Mouse (Mus musculus) forebrain, postnatal 0 days (tissue): ENCODE data around the gene Pabpn1l. TPM values are rescaled to one million over a fixed set of nuclear protein-coding genes. Genes with fewer than 3 reads are reported as not detected.

Experiments
- ATAC-seq: fragments of 200-750 bp; cut with Nextera tagmentation; 2 replicates; pipeline ENCODE4 v1.8.0; 2017; ENCODE audit warnings: mild to moderate bottlenecking, moderate library complexity
- DNase-seq: peaks from one replicate; pipeline ENCODE4 v3.0.0-alpha.2; 2015
- H3K27ac ChIP-seq: fragments of 300-500 bp; sonication (generic); 2 replicates; pipeline ENCODE4 v1.5.1; 2014; ENCODE audit warnings: low read depth, mild to moderate bottlenecking, antibody characterized with exemption, low read length, moderate library complexity, mixed read lengths
- H3K27me3 ChIP-seq: fragments of 300-500 bp; sonication (generic); 2 replicates; pipeline ENCODE4 v1.6.1; 2014; ENCODE audit warnings: mild to moderate bottlenecking, low read length, mixed read lengths; ENCODE audit not compliant: insufficient read depth
- H3K36me3 ChIP-seq: fragments of 300-500 bp; sonication (generic); 2 replicates; pipeline ENCODE4 v1.6.1; 2014; ENCODE audit warnings: mild to moderate bottlenecking, moderate library complexity; ENCODE audit not compliant: insufficient read depth
- H3K4me1 ChIP-seq: fragments of 300-500 bp; sonication (generic); 2 replicates; pipeline ENCODE4 v1.6.1; 2014; ENCODE audit warnings: antibody characterized with exemption; ENCODE audit not compliant: insufficient read depth
- H3K4me2 ChIP-seq: fragments of 300-500 bp; sonication (generic); 2 replicates; pipeline ENCODE4 v1.6.1; 2014; ENCODE audit warnings: low read depth, mild to moderate bottlenecking, moderate library complexity
- H3K4me3 ChIP-seq: fragments of 300-500 bp; sonication (generic); 2 replicates; pipeline ENCODE4 v1.5.1; 2014; ENCODE audit warnings: low read depth, low read length, mixed read lengths
- H3K9ac ChIP-seq: fragments of 300-500 bp; sonication (generic); 2 replicates; pipeline ENCODE4 v1.6.1; 2014; ENCODE audit warnings: mild to moderate bottlenecking
- H3K9me3 ChIP-seq: fragments of 300-500 bp; sonication (generic); 2 replicates; pipeline ENCODE4 v1.6.1; 2016; ENCODE audit warnings: low read length
- CTCF ChIP-seq: sonication (generic); IDR thresholded peaks from 2 replicates; pipeline ENCODE4 v1.5.1; 2016; ENCODE audit warnings: antibody characterized with exemption, control low read depth, low read depth
- WGBS: fragments of 180-500 bp; shearing (Covaris S2); extraction: QIAGEN DNeasy Blood & Tissue Kit; methylation state at CpG from one replicate; pipeline ENCODE4 v1.1.7; 2014; 5-methylcytosine and 5-hydroxymethylcytosine counted together
- polyA plus RNA-seq: library from polyadenylated mRNA; unstranded; fragments of >200 nt; fragmentation: Nextera tagmentation; extraction: Ambion mirVana; gene quantifications from 2 replicates; pipeline ENCODE4 v1.2.1, GENCODE M21; 2015
- total RNA-seq: library from RNA; depleted of rRNA; stranded (reverse); fragments of >200 nt; gene quantifications from 2 replicates; pipeline ENCODE4 v1.2.3, GENCODE M21; 2014; rRNA removed

Pabpn1l gene
- total RNA-seq (not detected in 2 replicates), polyA plus RNA-seq (not detected in 2 replicates)

- no peak for TF ChIP-seq CTCF
- Histone ChIP-seq H3K36me3 (no peaks in the 10 kb centered on the region), H3K9ac (no peak within 1 kb of the TSS), H3K27ac (no peak within 1 kb of the TSS), H3K4me2 (no peak within 1 kb of the TSS), H3K4me1 (no peaks in the 10 kb centered on the region), H3K9me3 (no peaks in the 10 kb centered on the region), H3K27me3 (no peaks in the 10 kb centered on the region), H3K4me3 (no peak within 1 kb of the TSS)
- WGBS = 67% methylated on average over 6 of the region's 6 CpGs
- DNase-seq (no peak), ATAC-seq (no peak)
Observed at GRCm38 (mm10) chr8:122622727-122623126, at the start of gene Pabpn1l. Pabpn1l (minus strand) TSS chr8:122622739.

- peaks cover 12% of the 10 kb centered on the region for H3K4me1 ChIP-seq
- ATAC-seq = no peak
- 83% methylated on average over 6 of the region's 6 CpGs for WGBS
Observed at GRCm38 (mm10) chr8:122671894-122672293, 49.4 kb upstream of the Pabpn1l start.

GRCm38 (mm10) chr8:122670718-122671117 is 48.2 kb upstream of the Pabpn1l start:
- Histone ChIP-seq H3K4me3 (no peak overlapping the region), H3K4me1 (peaks cover 14% of the 10 kb centered on the region), H3K27me3 (no peaks in the 10 kb centered on the region), H3K27ac (no peak overlapping the region), H3K9ac (no peak overlapping the region), H3K4me2 (no peak overlapping the region), H3K36me3 (no peaks in the 10 kb centered on the region; the same call in 1 of the 2 replicates), H3K9me3 (no peaks in the 10 kb centered on the region)
- DNase-seq = no peak
- no peak for TF ChIP-seq CTCF
- 60% methylated on average over 3 of the region's 3 CpGs for WGBS
- no peak for ATAC-seq

More at GRCm38 (mm10) chr8:122671894-122672293, 49.4 kb upstream of the Pabpn1l start:
- H3K9ac ChIP-seq = no peak overlapping the region
- no peak overlapping the region for H3K4me2 ChIP-seq
- no peak overlapping the region for H3K27ac ChIP-seq
- no peak for TF ChIP-seq CTCF
- H3K4me3 ChIP-seq = no peak overlapping the region
- H3K9me3 ChIP-seq = no peaks in the 10 kb centered on the region
- no peaks in the 10 kb centered on the region; the same call in 1 of the 2 replicates for H3K36me3 ChIP-seq
- no peak for DNase-seq
- no peaks in the 10 kb centered on the region for H3K27me3 ChIP-seq

GRCm38 (mm10) chr8:122670001-122670400 is 47.5 kb upstream of the Pabpn1l start:
- ATAC-seq (no peak), DNase-seq (no peak)
- Histone ChIP-seq H3K4me2 (no peak overlapping the region), H3K9ac (no peak overlapping the region), H3K27ac (no peak overlapping the region), H3K4me3 (no peak overlapping the region), H3K4me1 (peaks cover 19% of the 10 kb centered on the region), H3K9me3 (no peaks in the 10 kb centered on the region), H3K36me3 (no peaks in the 10 kb centered on the region; the same call in 1 of the 2 replicates), H3K27me3 (no peaks in the 10 kb centered on the region)
- WGBS = 16% methylated on average over 11 of the region's 11 CpGs
- no peak for TF ChIP-seq CTCF

- no peak for DNase-seq
- no peak for ATAC-seq
- H3K27me3 ChIP-seq = no peaks in the 10 kb centered on the region
- no peak overlapping the region for H3K9ac ChIP-seq
- no peak overlapping the region for H3K4me3 ChIP-seq
- H3K9me3 ChIP-seq = no peaks in the 10 kb centered on the region
- no peak overlapping the region for H3K27ac ChIP-seq
- no peak for TF ChIP-seq CTCF
- peaks cover 25% of the 10 kb centered on the region for H3K4me1 ChIP-seq
- H3K4me2 ChIP-seq = no peak overlapping the region
- WGBS = 24% methylated on average over 5 of the region's 5 CpGs
- no peaks in the 10 kb centered on the region; the same call in 1 of the 2 replicates for H3K36me3 ChIP-seq
Observed at GRCm38 (mm10) chr8:122669370-122669769, 46.8 kb upstream of the Pabpn1l start.

- TF ChIP-seq CTCF = no peak
- Histone ChIP-seq H3K9me3 (no peaks in the 10 kb centered on the region), H3K4me3 (no peak overlapping the region), H3K27me3 (no peaks in the 10 kb centered on the region), H3K27ac (no peak overlapping the region), H3K4me1 (peaks cover 25% of the 10 kb centered on the region), H3K36me3 (no peaks in the 10 kb centered on the region; the same call in 1 of the 2 replicates), H3K9ac (no peak overlapping the region), H3K4me2 (no peak overlapping the region)
- DNase-seq (no peak), ATAC-seq (no peak)
- 57% methylated on average over 11 of the region's 11 CpGs for WGBS
Observed at GRCm38 (mm10) chr8:122667854-122668253, 45.3 kb upstream of the Pabpn1l start.

- DNase-seq (peak; percentile 50), ATAC-seq (peak; percentile 38)
- TF ChIP-seq CTCF = no peak
- no peaks in the 10 kb centered on the region for H3K27me3 ChIP-seq
- no peak overlapping the region for H3K4me3 ChIP-seq
- H3K4me2 ChIP-seq = no peak overlapping the region
- WGBS = 47% methylated on average over 12 of the region's 12 CpGs
- no peak overlapping the region for H3K9ac ChIP-seq
- no peaks in the 10 kb centered on the region; the same call in 1 of the 2 replicates for H3K36me3 ChIP-seq
- H3K4me1 ChIP-seq = peaks cover 25% of the 10 kb centered on the region
- H3K27ac ChIP-seq = peak overlapping the region; percentile 59; the same call in 1 of the 2 replicates
- H3K9me3 ChIP-seq = no peaks in the 10 kb centered on the region
Observed at GRCm38 (mm10) chr8:122666827-122667226, 44.3 kb upstream of the Pabpn1l start.
